Mouse (Mus musculus) Muller cell, postnatal 12 days (primary cell): ENCODE measurements at regions not wholly inside any gene's neighbourhood (a gene's known extent, or its start where the extent isn't known, plus 50 kb on each side); places are given as distances from the start of the nearest gene placed in this dataset.
"Not testable (repeated sequence)": the region's sequence is repeated elsewhere in the genome, so short reads cannot be mapped to it uniquely, and the experiment has no call there.

Experiments used
- DNase-seq: peaks from one replicate; pipeline ENCODE4 v3.0.0-alpha.2; 2015; ENCODE audit errors: inconsistent ontology term

DNA sequence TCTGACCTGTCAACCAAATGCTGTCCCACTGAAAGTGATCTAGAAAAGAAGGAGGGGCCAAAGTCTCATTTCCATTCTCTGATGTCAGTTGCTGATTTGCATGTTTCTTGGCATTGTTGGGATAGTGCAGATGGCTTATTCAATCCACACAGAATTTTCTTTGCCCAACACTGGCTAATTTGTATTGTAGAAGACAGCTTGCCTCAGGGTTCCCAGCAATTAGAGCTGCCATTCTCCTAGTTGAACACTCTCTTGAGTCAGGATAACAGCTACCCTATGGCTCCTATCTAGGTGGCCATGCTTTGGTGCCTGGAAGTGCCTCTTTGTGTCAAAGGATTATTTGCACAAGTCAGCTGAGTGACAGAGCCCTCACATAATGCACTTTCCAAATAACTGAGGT lies 569.0 kb downstream of the Lrriq3 start:
- no peak for DNase-seq

DNA sequence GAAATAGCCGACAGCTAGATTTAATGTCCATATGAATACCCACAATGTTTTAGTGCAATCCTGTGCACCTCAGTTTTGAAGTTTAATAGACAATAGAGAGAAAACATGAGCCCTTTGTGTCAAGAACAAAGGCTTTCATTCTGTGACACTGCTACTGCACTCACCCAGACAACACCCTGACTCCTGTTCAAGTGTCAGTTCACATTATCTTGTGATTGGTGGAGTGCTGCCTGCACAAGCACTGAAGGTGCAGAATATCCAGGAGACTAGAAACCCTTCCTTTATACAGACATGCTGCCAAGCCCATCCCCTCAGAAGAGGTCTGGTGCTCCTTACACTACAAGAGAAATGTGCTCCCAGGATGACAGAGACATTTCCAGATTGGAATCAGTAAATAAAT lies 579.3 kb downstream of the Lrriq3 start:
- DNase-seq = no peak

DNA sequence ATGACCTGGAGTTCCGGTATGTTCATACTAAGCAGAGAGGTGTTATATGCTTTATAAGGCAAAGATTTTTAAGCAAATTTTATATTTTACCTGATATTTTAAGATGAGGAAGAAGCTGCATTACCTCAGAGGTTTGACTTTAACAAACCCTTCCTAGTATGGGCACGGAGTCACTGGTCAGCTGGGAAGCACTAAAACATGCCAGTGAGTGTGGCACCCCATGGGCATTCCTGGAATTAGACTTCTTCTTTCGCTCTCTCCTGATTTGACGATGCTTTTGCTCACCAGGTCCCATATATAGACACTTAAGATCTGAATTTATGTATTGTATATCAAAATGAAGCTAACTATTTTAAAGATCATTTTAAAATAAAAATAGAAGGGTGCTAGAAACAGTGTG lies 587.0 kb downstream of the Lrriq3 start:
- no peak for DNase-seq

DNA sequence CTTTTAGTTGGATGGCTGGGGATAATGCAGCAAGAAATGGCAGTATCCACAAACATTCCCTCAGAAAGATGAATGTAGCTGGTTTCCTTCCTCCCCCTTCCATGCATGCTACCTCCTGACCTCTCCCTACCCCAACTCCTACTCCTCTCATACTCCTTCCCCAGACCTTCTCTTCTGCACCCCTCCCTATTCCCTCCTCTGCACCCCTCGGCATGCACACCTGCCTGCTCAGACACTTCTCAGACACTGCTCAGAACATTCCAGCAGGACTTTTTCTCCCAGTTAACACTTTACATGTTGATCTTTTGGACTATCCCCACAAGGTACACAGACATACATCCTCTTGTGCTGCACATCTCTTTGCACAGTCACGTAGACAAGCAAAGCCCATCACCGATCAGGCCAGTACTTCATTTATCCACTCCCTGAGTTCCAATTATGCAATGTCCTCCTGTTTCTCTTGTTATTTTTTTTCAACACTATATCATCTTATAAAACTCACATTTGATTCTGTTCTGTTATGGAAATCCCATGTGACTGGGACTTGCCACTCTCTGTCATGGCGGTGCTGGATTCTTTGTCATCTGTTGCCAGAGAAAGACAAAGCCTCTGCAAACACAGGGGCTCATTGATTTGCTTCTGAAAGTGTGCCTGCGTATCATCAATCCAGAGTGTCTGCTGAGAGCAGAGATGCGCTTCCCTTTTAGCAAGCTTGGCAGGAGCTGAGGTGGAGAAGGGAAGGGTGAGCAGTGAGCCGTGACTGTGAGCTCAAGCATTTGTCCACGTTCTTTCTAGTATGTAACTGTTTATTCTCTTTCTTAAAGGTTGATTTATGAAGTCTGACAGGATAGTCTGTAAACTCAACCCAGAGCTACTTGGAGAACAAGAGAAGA lies 589.9 kb downstream of the Lrriq3 start:
- peak; percentile 69 for DNase-seq

DNA sequence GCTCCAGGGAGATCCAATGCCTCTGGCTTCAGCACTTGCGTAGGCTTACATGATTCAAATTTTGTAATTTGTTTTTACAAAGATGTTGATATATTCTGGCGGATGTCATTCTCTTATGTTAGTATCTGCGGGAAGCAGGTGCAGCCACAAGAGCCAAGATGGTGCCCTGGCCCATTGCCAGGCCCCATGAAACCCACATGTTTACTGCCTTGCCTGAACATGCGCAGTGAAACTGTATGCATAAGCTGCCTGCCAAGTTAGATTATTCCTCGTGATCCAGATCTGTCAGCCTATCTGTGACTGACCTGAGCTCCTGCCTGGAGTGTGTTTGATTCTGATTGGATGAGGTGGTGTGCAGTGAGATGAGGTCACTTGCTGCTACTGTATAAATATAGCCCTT lies 595.1 kb downstream of the Lrriq3 start:
- DNase-seq = no peak

DNA sequence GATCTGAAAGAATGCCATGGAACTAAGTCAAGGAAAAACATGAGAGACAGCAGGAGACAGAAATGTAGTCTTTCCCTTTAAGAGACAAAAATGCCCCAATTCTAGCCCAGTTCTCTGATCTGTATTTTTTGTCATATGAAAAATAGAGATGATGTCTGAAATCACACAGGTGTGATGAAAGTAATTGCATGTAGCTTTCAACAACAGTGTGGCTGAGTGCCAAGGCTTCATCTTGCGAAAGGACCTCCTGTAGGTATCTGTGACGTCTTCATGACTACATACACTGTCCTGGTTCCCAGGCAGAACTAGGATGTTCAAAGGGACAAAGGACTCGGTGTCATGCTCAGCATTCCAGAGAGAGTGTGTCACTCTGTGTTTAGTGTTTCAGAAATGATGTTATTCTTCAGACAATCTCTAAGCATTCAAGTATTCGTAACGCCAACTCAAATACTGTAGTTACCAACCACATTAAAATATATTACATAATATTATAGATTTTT lies 629.8 kb downstream of the Lrriq3 start:
- DNase-seq = peak; percentile 92

DNA sequence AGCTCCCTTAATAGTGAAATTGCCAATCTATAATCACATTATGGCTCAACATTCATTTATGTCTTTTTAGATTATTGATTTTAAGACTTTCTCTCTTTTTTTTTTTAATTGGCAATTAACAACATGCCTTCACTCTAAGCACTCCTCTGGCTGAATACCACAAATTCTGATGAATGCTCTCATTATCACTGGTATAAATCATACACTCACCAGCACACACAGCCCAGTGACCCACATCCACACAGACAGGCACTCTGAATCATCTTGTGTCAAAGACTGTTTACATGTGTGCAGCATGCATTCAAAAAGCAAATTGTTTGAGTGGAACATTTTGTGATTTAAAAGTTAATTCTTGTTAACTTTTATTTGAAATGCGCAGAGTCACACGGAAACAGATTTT lies 649.2 kb downstream of the Lrriq3 start:
- peak; percentile 66 for DNase-seq

DNA sequence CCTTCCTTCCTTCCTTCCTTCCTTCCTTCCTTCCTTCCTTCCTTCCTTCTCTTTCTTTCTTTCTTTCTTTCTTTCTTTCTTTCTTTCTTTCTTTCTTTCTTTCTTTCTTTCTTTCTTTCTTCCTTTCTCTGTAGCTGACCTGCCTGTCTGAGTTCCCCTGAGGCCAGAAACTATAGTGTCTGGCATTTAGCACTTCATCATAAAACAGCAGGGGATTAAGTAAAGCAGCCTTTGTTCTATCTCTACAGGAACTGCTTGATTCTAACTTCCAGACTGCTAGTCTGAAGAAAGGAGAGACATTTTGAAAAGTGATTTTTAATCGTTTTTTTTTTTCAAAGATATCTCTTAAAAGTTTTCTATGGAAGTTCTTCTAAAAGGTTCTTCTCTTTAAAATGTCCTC lies 653.4 kb downstream of the Lrriq3 start:
- DNase-seq = not testable (repeated sequence)

DNA sequence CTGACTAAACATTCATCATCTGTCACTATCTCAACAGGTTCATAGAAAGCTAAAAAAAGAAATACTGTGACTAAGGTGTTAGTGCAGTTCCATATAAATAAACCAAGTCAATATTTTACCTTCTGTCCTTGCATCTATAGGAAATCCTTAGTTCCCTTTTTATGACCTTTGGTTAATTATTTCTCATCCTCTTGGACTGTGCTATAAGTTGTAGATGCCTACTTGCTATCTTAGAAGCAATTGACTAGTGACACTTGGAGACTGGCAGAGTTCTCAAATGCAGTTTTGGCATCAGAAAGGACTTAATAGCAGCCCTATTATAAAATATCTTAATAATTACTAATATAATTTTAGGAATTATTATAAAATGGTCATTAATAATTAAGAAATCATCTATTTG lies 654.3 kb downstream of the Lrriq3 start:
- no peak for DNase-seq

DNA sequence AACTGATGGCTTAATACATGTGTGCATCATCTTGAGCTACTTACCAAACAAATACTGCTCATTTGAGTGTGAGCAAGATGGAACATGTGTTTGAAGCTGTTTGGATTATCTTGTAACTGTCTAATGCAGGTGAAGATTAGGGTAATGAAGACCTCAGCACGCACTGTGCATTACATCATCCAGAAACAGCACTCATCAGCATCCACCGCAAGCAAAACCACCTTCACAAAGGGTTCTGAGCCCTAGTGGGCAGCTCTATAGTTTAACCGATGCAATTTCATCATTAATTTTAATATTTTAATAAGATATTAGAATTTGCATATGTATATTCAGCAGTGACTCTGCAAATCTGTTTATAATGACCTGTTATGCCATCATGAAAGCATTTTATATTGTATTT lies 664.1 kb downstream of the Lrriq3 start:
- no peak for DNase-seq

DNA sequence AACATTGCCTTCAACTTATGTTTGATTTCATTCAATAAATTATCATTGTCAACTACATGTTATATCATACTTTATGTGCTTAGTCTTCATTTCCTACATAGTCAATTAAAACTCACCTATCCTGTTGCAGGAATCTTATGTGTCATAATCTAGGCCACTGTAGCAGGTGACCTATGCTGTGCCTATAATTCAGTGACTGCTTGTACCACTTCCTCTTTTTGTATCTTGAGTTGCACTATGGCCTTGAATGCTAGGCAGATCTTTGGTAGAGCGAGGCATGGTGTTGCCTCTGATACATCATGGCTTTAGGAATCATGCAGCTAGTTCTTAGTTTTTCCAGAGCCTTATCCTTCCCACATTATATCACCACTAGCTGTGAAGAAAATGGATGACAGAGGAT lies 682.8 kb downstream of the Lrriq3 start:
- DNase-seq = no peak

DNA sequence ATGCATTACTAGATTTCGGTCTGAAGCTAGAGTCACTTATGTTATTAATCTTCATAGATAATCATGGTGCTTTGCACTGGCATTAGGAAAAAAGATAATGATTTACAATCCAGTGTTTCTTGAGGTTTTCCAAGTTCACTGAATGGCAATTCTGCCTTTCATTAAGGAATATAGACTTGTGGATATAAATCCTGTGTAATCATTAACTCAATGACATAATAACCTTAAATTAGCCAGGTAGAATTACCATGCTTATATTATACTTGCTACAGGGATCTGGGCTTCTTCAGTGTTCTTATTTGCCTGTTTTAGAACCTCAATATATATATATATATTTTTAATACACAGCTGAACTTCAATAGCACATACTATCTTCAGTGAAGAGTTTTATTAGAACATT lies 683.8 kb downstream of the Lrriq3 start:
- DNase-seq = no peak

DNA sequence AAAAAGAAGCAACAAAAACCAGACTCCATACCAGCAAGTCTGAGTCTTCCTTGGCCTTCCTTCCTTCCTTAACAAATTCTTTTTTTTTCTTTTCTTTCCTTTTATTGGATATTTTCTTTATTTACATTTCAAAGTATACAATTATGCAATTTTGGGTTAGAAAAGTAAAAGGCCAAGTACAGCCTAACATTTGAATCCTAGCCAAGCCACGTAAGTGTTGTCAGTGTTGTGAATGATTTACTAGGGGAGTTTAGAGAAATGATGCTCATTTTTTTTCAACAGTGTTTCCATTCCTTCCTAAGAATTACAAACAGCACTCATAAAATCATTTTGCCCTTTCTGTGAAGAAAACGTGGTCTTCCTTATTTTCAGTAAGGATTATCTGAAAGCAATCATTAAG lies 722.5 kb downstream of the Lrriq3 start:
- DNase-seq = no peak

DNA sequence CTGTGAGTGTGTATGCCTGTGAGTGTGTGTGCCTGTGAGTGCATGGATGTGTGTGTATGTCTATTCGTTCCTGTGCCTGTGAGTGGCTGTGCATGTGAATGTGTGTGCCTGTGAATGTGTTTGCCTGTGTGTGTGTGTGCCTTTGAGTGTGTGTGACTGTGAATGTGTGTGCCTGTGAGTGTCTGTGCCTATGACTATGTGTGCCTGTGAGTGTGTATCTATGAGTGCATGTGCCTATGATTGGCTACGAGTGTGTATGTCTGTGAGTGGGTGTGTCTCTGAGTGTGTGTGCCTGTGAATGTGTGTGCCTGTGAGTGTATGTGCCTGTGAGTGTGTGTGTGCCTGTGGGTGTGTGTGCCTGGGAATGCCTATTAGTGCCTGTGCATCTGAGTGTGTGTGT lies 731.6 kb downstream of the Lrriq3 start:
- DNase-seq = no peak

DNA sequence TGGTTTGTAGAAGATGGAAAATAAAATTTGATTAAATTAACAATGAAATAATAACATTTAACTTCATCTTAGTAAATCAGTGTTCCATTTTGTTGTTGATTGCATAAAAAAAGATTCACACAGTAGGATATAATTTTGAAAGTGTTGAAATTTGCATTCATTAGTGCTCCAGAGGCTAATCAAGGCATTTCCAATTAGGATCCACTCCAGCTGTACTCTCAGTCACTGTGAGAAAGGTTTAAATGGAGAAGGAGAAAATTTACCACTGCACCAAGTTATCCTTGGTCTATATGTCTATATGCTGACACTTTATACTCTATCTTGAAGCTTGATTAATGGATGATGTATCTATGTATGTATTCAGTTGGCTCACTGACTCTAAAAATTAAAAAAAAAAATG lies 695.3 kb upstream of the Negr1 start:
- DNase-seq = no peak

DNA sequence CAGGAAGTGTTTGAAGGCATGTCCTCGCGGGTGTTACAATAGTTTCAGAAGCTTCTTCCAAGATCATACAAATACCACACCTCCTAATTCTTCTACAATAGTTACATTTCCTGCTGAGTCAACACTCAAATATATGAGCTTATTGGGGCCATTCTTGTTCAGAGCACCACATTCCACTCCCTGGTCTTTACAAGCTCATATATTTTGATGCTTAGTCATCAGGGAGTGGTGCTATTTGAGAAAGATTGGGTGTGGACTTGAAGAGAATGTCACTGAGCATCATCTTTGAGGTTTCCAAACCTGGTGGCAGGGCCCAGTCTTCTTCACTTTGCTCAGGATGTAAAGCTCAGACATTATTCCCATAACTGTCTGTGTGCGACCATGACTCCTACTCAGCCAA lies 685.9 kb upstream of the Negr1 start:
- peak; percentile 74 for DNase-seq

DNA sequence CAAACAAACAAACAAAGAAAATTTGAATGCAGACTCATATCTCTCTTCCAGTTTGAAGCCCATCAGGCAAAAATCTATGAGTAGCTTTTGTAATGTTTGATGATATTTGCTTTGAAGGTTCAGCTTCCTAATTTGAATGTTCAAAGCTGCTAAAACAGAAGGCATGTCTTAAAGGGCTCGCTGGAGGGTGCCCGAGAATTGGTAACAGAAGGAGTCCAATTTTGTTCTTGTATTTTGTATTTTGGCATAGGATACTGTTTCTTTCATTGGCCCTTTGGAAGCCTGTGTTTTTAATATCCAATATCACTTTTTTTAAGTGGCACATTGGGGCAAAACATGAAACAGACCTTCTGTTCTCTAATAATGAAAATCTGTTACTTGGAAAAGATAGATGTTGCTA lies 683.2 kb upstream of the Negr1 start:
- no peak for DNase-seq

DNA sequence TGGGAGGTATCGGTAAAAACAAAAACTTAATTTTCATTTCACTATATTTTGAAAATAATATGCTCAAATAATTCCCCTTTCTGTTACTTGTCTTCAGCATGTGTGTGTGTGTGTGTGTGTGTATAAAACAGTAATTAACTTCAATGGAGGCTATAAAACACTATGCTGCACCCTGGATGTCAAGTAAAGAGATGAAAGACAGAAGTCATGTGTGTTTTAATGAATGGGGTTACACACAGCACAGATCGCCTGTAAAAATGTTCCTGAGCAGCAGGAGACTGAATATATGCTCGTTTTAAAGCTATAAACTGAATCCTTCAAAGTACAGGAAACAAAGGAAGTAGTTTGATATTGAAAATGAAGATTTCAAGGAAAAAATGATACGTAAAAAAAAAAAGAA lies 680.9 kb upstream of the Negr1 start:
- DNase-seq = no peak

DNA sequence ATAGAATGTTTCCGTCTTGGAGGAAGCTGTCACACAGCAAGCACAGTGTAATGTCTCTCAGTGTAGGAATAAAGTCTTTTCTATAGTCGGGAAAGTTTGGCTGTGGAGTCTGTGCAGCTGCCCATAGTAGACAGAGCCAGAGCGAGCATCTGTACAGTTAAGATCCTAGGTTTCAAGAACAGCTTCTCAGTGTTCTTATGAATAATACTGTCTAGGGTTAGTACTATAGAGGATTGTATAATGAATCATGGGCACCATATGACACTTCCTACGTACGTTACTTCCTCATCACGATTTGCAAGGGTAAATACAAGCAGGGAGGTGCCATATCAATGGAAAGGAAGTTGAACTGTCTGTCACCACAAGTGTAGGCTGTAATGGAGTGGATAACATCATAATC lies 645.6 kb upstream of the Negr1 start:
- no peak for DNase-seq

DNA sequence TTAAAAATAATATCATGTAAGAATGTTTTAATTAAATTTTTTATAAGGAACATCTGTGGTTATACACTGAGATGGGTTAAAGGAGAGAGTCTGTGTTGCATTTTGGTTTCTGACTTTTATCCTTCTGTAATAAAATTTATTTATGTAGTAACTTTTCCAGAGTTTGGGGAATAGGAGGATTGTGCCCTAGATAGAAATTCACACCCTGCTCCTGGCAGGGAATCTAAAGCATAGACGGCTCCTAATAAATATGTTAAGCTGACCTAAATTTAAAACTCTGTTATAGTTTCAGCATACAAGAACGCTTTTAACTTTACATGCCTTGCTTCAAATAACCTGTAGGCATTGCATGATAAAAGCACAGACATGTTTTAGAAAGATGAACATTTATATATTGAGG lies 618.7 kb upstream of the Negr1 start:
- no peak for DNase-seq

DNA sequence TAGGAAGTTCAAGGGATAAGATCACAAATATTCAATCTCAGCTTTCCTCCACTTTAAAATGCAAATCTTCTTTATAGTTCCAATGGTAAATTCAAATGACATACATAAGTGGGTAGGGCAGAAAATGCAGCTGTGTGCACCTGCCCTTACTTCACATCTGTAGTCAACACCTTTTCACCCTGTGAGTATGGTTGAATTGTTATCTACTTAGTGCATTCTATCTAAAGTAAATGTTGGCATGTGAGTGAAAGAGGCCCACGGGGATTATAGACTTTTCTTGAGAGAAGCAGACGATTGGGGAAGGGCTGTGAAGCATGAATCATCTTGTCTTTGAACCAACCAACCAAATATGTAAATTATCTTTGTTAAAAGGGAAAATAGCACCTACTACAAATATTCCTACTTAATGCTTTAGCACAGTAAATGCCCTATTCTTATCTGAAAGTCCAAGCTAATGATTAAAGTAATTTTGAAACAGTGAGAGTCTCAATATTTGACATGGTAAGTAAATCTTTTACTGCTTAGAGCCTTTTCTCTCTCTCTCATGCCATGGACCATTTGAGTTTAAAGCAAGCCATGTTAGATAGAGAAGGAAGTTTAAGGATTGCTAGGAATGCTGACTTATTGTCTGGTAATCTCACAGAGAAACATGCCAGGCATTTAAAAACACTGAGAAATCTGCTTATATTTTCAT lies 617.4 kb upstream of the Negr1 start:
- peak; percentile 57 for DNase-seq

DNA sequence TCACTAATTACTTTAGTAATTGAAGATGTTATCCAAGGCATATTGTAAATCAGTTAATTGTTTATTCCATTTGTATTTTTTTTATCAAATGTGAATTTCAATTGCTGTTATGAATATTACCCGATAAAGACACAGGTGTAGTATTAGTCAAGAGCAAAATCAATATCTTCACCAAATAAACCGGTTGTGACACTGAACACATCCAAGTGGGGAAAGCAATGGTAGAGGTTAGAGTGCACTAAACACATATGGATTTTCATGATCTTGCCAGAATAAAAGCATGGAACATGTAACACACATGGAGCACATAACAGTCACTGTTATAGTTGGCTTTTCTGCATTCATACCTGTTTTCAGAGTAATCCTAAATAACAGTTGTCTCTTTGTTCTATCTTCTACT lies 616.4 kb upstream of the Negr1 start:
- no peak for DNase-seq

DNA sequence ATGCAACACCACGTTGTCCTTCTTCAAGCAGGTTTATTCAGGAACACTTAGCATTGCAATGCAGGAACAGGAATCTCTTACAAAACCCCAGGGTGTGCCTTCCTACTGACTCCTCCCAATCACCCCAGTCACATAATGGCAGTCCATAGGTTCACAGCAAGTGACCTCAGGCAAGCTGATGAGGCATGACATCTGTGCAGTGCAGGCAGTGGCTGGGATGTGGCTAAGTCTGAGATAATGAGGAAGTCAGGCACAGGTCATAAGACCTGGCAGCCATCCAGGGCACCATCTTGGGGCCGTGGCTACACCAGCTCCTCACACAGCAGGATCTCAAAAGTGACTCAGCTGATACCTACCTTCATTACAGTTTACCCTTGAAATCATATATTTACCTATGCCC lies 599.1 kb upstream of the Negr1 start:
- not testable (repeated sequence) for DNase-seq
